ENCODE assay signal across 8 mouse cellular contexts in the genomic region with DNA sequence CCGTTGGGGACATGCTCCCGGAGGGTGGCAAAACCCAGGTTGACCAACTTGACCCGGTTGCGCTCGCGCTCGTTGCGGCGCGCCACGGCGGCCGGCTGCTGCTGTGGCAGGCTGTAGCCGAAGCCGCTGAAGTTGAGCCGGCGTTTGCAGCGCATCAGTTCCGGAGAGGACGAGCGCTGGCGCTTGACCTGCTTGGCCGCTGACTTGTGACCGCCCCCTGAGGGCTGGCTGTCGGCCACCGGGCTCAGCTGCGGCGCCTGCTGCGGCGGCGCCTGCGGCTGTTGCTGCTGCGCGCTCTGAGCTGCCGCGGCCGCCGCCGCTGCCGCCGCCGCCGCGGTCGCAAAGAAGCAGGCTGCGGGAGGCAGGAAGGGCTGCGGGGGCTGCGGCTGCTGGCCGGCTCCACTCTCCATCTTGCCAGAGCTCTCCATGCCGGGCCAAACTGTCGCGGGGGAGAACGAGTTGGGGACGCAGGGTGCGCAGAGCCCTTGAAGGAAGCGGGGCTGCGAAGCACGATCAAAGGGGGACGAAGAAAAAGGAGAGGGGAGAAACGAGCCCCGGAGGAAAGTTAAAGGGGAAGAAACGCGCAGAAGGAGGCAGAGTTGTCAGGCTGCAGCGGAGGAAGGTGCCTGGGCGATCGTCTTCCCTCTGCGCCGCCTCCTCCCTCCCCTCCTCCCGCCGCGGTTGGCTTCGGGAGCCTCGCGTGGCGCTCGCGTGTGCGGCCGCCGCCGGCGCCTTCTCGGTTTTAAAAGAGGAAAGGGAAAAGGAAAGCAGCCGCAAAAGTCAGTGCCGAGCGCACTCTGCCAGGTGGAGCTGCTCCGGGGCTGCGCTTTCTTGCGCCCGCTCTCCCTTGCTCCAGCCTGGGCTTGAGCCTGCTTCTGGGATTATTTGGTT. TPM values are rescaled to one million over a fixed set of nuclear protein-coding genes. Genes with fewer than 3 reads are reported as not detected.
A peak's percentile ranks its signal among the peaks of the same experiment; 100 is the strongest.
DNase-seq lines count a peak whose midpoint lies in the region; ATAC-seq and TF ChIP-seq lines count a peak whose summit lies in the region.

No protein-coding gene starts in this region.

- no peak for DNase-seq in ES-E14 (ENCODE audit: low read depth, low spot score)
- peak; percentile 77 for DNase-seq in adrenal gland, postnatal 36 days
- peak; percentile 41 to 57 for DNase-seq in layer of hippocampus, adult 8-10 months (ENCODE audit: low spot score in 2 of 2)
- peak; percentile 43 to 73 for DNase-seq in lung, postnatal 4 days
- DNase-seq in right cerebral cortex, postnatal 25 days = peak; percentile 81
- no peak for DNase-seq in thymus, postnatal 0 days (ENCODE audit: low spot score)

- in situ Hi-C loops in ES-E14 (cut with MboI; ENCODE audit: low sequenced_read_pairs in 2 of 2, unreplicated experiment in 2 of 2) = no loop called here

- peak overlapping the region; percentile 63 for H3K9ac ChIP-seq in ES-E14 (ENCODE audit: insufficient read depth, low read depth, low read length, poor library complexity, severe bottlenecking)
- peak overlapping the region; percentile 83 for H3K9ac ChIP-seq in forebrain, embryonic 16.5 days (replicated peaks; ENCODE audit: low read depth, low read length)

- no peak overlapping the region for H3K27ac ChIP-seq in ES-E14 (ENCODE audit: insufficient read depth, low read depth, low read length, poor library complexity, severe bottlenecking)
- peak overlapping the region; percentile 92 for H3K27ac ChIP-seq in forebrain, embryonic 16.5 days (ENCODE audit: low read length)

- ATAC-seq in forebrain, embryonic 16.5 days = peak; percentile 23
- peak; percentile 20 to 34; a peak in 2 of 4 replicates for ATAC-seq in hematopoietic stem cell, adult 5-6 weeks (replicated peaks in 1 of 2; ENCODE audit: insufficient read depth in 1 of 2, low FRiP score in 2 of 2, low TSS enrichment in 1 of 2, low read depth in 1 of 2, poor library complexity in 2 of 2, severe bottlenecking in 2 of 2)

- H3K4me1 ChIP-seq in ES-E14 (ENCODE audit: control insufficient read depth in 2 of 2, insufficient read depth in 2 of 2, low read length in 2 of 2, poor library complexity in 1 of 2) = peaks cover 0 to 2% of the 10 kb centered on the region in 2 experiments; a peak in 1 of 4 replicates
- peaks cover 43% of the 10 kb centered on the region for H3K4me1 ChIP-seq in forebrain, embryonic 16.5 days (replicated peaks; ENCODE audit: control insufficient read depth, insufficient read depth, low read length)

- no peaks in the 10 kb centered on the region for H3K9me3 ChIP-seq in ES-E14 (ENCODE audit: control insufficient read depth, insufficient read depth, low read depth, low read length)
- no peaks in the 10 kb centered on the region for H3K9me3 ChIP-seq in forebrain, embryonic 16.5 days (ENCODE audit: control insufficient read depth, low read length)

- peak overlapping the region; percentile 49 to 72 for H3K4me3 ChIP-seq in ES-E14 (ENCODE audit: insufficient read depth in 1 of 2, low read depth in 1 of 2, low read length in 2 of 2, poor library complexity in 1 of 2, severe bottlenecking in 1 of 2)
- peak overlapping the region; percentile 78 for H3K4me3 ChIP-seq in forebrain, embryonic 16.5 days (replicated peaks; ENCODE audit: low read length)

- H3K4me2 ChIP-seq in forebrain, embryonic 16.5 days (ENCODE audit: low read length) = peak overlapping the region; percentile 82

- no peaks in the 10 kb centered on the region for H3K36me3 ChIP-seq in ES-E14 (ENCODE audit: control insufficient read depth, insufficient read depth, low read length, poor library complexity, severe bottlenecking)
- no peaks in the 10 kb centered on the region for H3K36me3 ChIP-seq in forebrain, embryonic 16.5 days (ENCODE audit: control insufficient read depth, insufficient read depth)

- H3K27me3 ChIP-seq in forebrain, embryonic 16.5 days (replicated peaks; ENCODE audit: control insufficient read depth, insufficient read depth, low read length) = peaks cover 3% of the 10 kb centered on the region; the same call in 1 of the 2 replicates

- WGBS in forebrain, embryonic 16.5 days = under 1% methylated on average over 87 of the region's 90 CpGs

TF ChIP-seq in ES-E14, 5 proteins besides CTCF, POLR2A, EP300 and RAD21:
- TF ChIP-seq HCFC1 (IDR thresholded peaks at IDR 0.05; ENCODE audit: borderline replicate concordance, insufficient read depth, low read length) (no peak), ZC3H11A (IDR thresholded peaks at IDR 0.05; ENCODE audit: borderline replicate concordance, low read depth, low read length) (no peak), CHD2 (IDR thresholded peaks at IDR 0.05; ENCODE audit: low read depth, low read length) (no peak), ZNF384 (IDR thresholded peaks at IDR 0.05; ENCODE audit: low read depth, low read length) (no peak), MAFK (IDR thresholded peaks at IDR 0.05; ENCODE audit: insufficient read depth, low read depth, low read length) (no peak)

RNA-seq across cellular contexts. Expression of gene Ascl1, which starts 0.6 kb away (rescaled TPM):
- 0.22 TPM in 1 of 2 replicates, not detected in the other for total RNA-seq in ES-E14 (2012; rRNA removed)
- 1 to 10 TPM; 1.1 to 1.6 TPM for total RNA-seq in adrenal gland, postnatal 36 days (2021)
- 15.7 and 17.5 TPM in 2 replicates for polyA plus RNA-seq in forebrain, embryonic 16.5 days (2015; fragmentation: Nextera tagmentation; extraction: Ambion mirVana)
- not detected in 2 replicates for total RNA-seq in hematopoietic stem cell, adult 5-6 weeks (2017)
- 1 to 10 TPM; 5.0 to 7.2 (median 6.2) TPM for total RNA-seq in layer of hippocampus, adult 8-10 months (2022)
- 1.6 and 2.3 TPM in 2 replicates for polyA plus RNA-seq in thymus, postnatal 0 days (2015; fragmentation: Nextera tagmentation; extraction: Ambion mirVana)

RNA-seq across cellular contexts. Expression of gene Pah, which starts 28.7 kb away (rescaled TPM):
- total RNA-seq in ES-E14 (2012; rRNA removed) = not detected in 2 replicates
- total RNA-seq in adrenal gland, postnatal 36 days (2021) = 1 to 10 TPM in 1 of 2 experiments, not detected in 1; 1.1 TPM
- not detected in 2 replicates for polyA plus RNA-seq in forebrain, embryonic 16.5 days (2015; fragmentation: Nextera tagmentation; extraction: Ambion mirVana)
- total RNA-seq in hematopoietic stem cell, adult 5-6 weeks (2017) = not detected in 2 replicates
- total RNA-seq in layer of hippocampus, adult 8-10 months (2022) = not detected
- 0.31 and 0.88 TPM in 2 replicates for polyA plus RNA-seq in thymus, postnatal 0 days (2015; fragmentation: Nextera tagmentation; extraction: Ambion mirVana)

Comparison
In these comparisons a context has a peak if more than half of its experiments do, and no peak if none do; other contexts are left out.
1. DNase-seq: peak in adrenal gland, postnatal 36 days (2 of 2), layer of hippocampus, adult 8-10 months (2 of 2), lung, postnatal 4 days (2 of 2) and right cerebral cortex, postnatal 25 days (single experiment); none in ES-E14 (single experiment) and thymus, postnatal 0 days (single experiment).